Mouse (Mus musculus) embryonic facial prominence, embryonic 15.5 days (tissue): Measurements from ENCODE around the gene Asna1. TPM values are rescaled to one million over a fixed set of nuclear protein-coding genes. Genes with fewer than 3 reads are reported as not detected.
A peak's percentile ranks its signal among the peaks of the same experiment; 100 is the strongest.

ENCODE experiments used
- ATAC-seq: fragments of 200-750 bp; cut with Nextera tagmentation; 2 replicates; pipeline ENCODE4 v1.8.0; 2017; ENCODE audit warnings: low read depth, moderate TSS enrichment; ENCODE audit not compliant: insufficient number of reproducible peaks, low FRiP score, low TSS enrichment
- H3K27ac ChIP-seq: fragments of 300-500 bp; sonication (generic); replicated peaks from 2 replicates; pipeline ENCODE4 v1.5.1; 2015; ENCODE audit warnings: mild to moderate bottlenecking, inconsistent platforms
- H3K27me3 ChIP-seq: fragments of 300-500 bp; sonication (generic); 2 replicates; pipeline ENCODE4 v1.6.1; 2015; ENCODE audit warnings: inconsistent platforms
- H3K36me3 ChIP-seq: fragments of 300-500 bp; sonication (generic); 2 replicates; pipeline ENCODE4 v1.6.1; 2015; ENCODE audit warnings: mild to moderate bottlenecking, inconsistent platforms
- H3K4me1 ChIP-seq: fragments of 300-500 bp; sonication (generic); 2 replicates; pipeline ENCODE4 v1.6.1; 2015; ENCODE audit warnings: inconsistent platforms
- H3K4me2 ChIP-seq: fragments of 300-500 bp; sonication (generic); replicated peaks from 2 replicates; pipeline ENCODE4 v1.6.1; 2015; ENCODE audit warnings: mild to moderate bottlenecking, inconsistent platforms
- H3K4me3 ChIP-seq: fragments of 300-500 bp; sonication (generic); replicated peaks from 2 replicates; pipeline ENCODE4 v1.5.1; 2015; ENCODE audit warnings: mild to moderate bottlenecking, inconsistent platforms
- H3K9ac ChIP-seq: fragments of 300-500 bp; sonication (generic); 2 replicates; pipeline ENCODE4 v1.6.1; 2015; ENCODE audit warnings: inconsistent platforms
- H3K9me3 ChIP-seq: fragments of 300-500 bp; sonication (generic); replicated peaks from 2 replicates; pipeline ENCODE4 v1.6.1; 2016; ENCODE audit warnings: inconsistent platforms
- WGBS: fragments of 180-500 bp; shearing (Covaris S2); methylation state at CpG from one replicate; pipeline ENCODE4 v1.1.7; 2015; 5-methylcytosine and 5-hydroxymethylcytosine counted together
- polyA plus RNA-seq: library from polyadenylated mRNA; unstranded; fragments of >200 nt; fragmentation: Nextera tagmentation; extraction: Ambion mirVana; gene quantifications from 2 replicates; pipeline ENCODE4 v1.2.1, GENCODE M21; 2015

Asna1 gene
- polyA plus RNA-seq, 1 experiment from 2014 or later = 119 TPM

DNA sequence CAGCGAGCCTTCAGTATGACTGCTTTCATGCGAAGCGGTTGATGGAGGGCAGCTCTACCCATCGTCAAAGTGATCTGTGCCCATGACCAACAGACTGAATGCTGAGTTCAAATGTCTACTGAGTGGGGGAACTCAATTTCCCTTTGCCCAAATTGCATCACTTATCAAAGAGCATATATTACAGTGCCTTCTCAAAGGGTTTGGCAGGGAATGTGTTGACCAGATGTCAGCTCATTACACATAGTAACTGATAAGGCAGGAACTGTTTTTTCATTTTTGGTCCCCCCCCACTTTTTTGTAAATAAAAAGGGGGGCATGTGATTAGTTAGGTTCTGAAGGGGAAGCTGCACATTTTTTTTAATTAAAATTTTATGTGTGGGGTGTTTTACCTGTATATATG is 37.5 kb upstream of the Asna1 start:
- ATAC-seq = no peak
- Histone ChIP-seq H3K36me3 (peaks cover 30% of the 10 kb centered on the region; the same call in 1 of the 2 replicates), H3K9ac (no peak overlapping the region), H3K27ac (no peak overlapping the region), H3K4me3 (no peak overlapping the region), H3K27me3 (no peaks in the 10 kb centered on the region), H3K9me3 (no peaks in the 10 kb centered on the region), H3K4me2 (no peak overlapping the region), H3K4me1 (peaks cover 19% of the 10 kb centered on the region)
- 94% methylated on average over 4 of the region's 4 CpGs for WGBS

DNA sequence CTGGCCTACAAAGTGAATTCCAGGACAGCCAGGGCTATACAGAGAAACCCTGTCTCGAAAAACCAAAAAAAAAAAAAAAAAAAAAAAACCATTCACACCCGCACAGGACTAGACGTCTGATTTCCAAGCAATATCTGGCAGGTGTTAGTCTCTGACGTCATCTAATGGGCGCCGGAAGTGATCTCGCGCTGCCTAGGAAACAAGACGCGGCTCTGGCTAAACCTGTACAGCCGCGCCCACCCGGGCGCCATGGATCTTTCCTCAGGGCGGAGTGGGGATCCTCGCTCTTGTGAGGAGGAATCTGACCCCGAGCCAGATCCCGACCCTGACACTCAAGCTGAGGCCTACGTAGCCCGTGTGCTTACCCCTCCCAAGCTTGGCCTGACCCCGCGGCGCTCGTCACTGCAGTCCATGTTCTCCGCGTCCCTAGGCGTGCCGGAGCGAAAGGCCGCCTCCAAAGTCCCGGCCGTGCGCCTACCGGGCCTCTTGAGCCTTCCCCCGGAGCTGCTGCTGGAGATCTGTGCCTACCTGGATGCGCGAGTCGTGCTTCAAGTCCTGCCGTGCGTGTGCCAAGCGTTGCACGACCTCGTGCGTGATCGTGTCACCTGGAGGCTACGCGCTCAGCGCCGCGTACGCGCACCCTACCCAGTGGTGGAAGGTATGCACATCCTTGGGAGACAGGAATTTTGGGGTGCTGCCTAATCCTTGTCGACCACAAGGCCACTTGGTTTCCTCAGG is 35.0 kb upstream of the Asna1 start, which contains the start of gene Fbxw9:
TSS of gene Fbxw9 (plus strand) at position 177 of the 738 bp plus-strand sequence.
- H3K4me2 ChIP-seq = peak within 1 kb of the TSS; percentile 92
- no peaks in the 10 kb centered on the region for H3K27me3 ChIP-seq
- peak within 1 kb of the TSS; percentile 87 for H3K4me3 ChIP-seq
- H3K4me1 ChIP-seq = peaks cover 19% of the 10 kb centered on the region
- H3K9ac ChIP-seq = peak within 1 kb of the TSS; percentile 69
- H3K36me3 ChIP-seq = peaks cover 33% of the 10 kb centered on the region
- peak; percentile 84 for ATAC-seq
- peak within 1 kb of the TSS; percentile 60; the same call in 1 of the 2 replicates for H3K27ac ChIP-seq
- under 1% methylated on average over 53 of the region's 53 CpGs for WGBS
- no peaks in the 10 kb centered on the region for H3K9me3 ChIP-seq

- peaks cover 48% of the 10 kb centered on the region for H3K36me3 ChIP-seq
- H3K27ac ChIP-seq = no peak overlapping the region
- H3K27me3 ChIP-seq = no peaks in the 10 kb centered on the region
- ATAC-seq = no peak
- H3K9me3 ChIP-seq = no peaks in the 10 kb centered on the region
- no peak overlapping the region for H3K4me2 ChIP-seq
- WGBS = 81% methylated on average over 7 of the region's 7 CpGs
- H3K9ac ChIP-seq = no peak overlapping the region
- H3K4me1 ChIP-seq = peaks cover 19% of the 10 kb centered on the region
- no peak overlapping the region for H3K4me3 ChIP-seq
Measured at GRCm38 (mm10) chr8:85057367-85057766, 32.3 kb upstream of the Asna1 start.

DNA sequence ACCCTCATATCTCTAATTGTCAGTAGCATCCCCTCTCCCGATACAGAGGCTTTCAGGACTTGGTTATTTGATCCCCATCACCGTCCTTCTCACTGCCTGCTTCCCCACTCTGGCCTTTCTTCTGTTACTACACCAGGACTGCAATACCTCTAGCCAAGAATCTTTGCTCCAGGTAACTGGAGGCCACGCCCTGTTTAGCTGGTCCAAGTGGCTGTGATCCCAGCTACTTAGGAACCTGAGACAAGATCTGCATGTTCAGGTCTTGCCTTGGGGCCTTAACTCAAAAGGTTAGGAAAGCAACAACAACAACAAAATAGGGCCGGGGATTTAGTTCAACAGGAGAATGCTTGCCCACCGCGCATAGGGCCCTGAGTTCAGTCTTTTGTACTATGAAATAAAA is 18.5 kb upstream of the Asna1 start:
- H3K9ac ChIP-seq = no peak overlapping the region
- ATAC-seq = no peak
- peaks cover 78% of the 10 kb centered on the region for H3K36me3 ChIP-seq
- H3K4me3 ChIP-seq = no peak overlapping the region
- no peaks in the 10 kb centered on the region for H3K9me3 ChIP-seq
- no peak overlapping the region for H3K27ac ChIP-seq
- no peaks in the 10 kb centered on the region for H3K27me3 ChIP-seq
- WGBS = 79% methylated on average over 6 of the region's 6 CpGs
- H3K4me1 ChIP-seq = peaks cover 10% of the 10 kb centered on the region
- H3K4me2 ChIP-seq = no peak overlapping the region

GRCm38 (mm10) chr8:85037681-85038531 is 12.8 kb upstream of the Asna1 start:
- under 1% methylated on average over 57 of the region's 57 CpGs for WGBS
- peaks cover 29% of the 10 kb centered on the region for H3K4me1 ChIP-seq
- H3K4me2 ChIP-seq = peak overlapping the region; percentile 87
- H3K9ac ChIP-seq = peak overlapping the region; percentile 89
- no peak for ATAC-seq
- peak overlapping the region; percentile 82 for H3K4me3 ChIP-seq
- peak overlapping the region; percentile 100 for H3K27ac ChIP-seq
- peaks cover 31% of the 10 kb centered on the region for H3K36me3 ChIP-seq
- no peaks in the 10 kb centered on the region for H3K9me3 ChIP-seq
- H3K27me3 ChIP-seq = no peaks in the 10 kb centered on the region

- Histone ChIP-seq H3K9ac (peak overlapping the region; percentile 89), H3K9me3 (no peaks in the 10 kb centered on the region), H3K27me3 (no peaks in the 10 kb centered on the region), H3K36me3 (peaks cover 35% of the 10 kb centered on the region), H3K4me1 (peaks cover 29% of the 10 kb centered on the region), H3K27ac (peak overlapping the region; percentile 100), H3K4me2 (peak overlapping the region; percentile 87), H3K4me3 (peak overlapping the region; percentile 82)
- ATAC-seq = peak; percentile 68
- WGBS = 1% methylated on average over 14 of the region's 14 CpGs
Measured at GRCm38 (mm10) chr8:85037366-85037680, 12.2 kb upstream of the Asna1 start.

DNA sequence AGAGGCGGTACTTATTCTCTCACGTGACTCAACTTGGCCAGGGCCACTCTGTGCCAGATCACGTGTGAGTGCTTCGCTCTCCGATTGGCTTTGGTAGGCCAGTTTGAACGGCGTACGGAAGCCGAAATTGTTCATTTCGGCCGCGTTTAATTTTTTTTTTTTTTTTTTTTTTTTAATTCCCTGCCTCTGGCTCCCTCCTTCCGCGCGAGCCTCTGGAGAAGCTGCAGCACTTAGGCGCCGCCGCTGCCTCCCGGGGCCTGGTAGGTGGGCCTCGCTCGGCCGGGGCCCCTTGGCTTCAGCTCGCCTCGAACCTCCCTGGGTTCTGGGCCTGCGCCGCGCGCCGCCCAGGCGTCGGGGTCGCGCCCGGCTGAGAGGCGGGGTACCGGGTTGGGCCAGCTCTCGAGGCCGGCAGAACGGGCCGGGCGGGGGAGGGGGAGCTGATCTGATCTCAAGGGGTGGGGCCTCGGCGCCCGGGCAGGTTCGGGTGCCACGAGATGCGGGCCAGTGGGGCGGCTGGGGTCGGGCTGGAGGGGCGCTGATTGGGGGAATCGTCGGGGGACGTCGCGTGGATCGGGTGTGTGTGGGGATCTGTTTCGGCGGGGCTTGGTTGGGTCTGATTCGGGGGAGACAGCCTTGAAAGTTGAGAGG is 11.8 kb upstream of the Asna1 start, which contains the start of gene Tnpo2:
TSS of gene Tnpo2 (plus strand) at position 198 of the 648 bp plus-strand sequence.
- Histone ChIP-seq H3K27me3 (no peaks in the 10 kb centered on the region), H3K4me3 (peak within 1 kb of the TSS; percentile 82), H3K9me3 (no peaks in the 10 kb centered on the region), H3K4me1 (peaks cover 29% of the 10 kb centered on the region), H3K9ac (peak within 1 kb of the TSS; percentile 89), H3K36me3 (peaks cover 37% of the 10 kb centered on the region), H3K4me2 (peak within 1 kb of the TSS; percentile 87), H3K27ac (peak within 1 kb of the TSS; percentile 100)
- ATAC-seq = peak; percentile 92
- under 1% methylated on average over 58 of the region's 59 CpGs for WGBS

GRCm38 (mm10) chr8:85036381-85036717 is 11.3 kb upstream of the Asna1 start:
- H3K4me2 ChIP-seq = peak overlapping the region; percentile 87
- H3K9ac ChIP-seq = peak overlapping the region; percentile 66
- WGBS = under 1% methylated on average over 9 of the region's 9 CpGs
- peak overlapping the region; percentile 82 for H3K4me3 ChIP-seq
- peaks cover 37% of the 10 kb centered on the region for H3K36me3 ChIP-seq
- peak; percentile 9; the same call in 1 of the 2 replicates for ATAC-seq
- no peaks in the 10 kb centered on the region for H3K9me3 ChIP-seq
- peak overlapping the region; percentile 100 for H3K27ac ChIP-seq
- H3K27me3 ChIP-seq = no peaks in the 10 kb centered on the region
- H3K4me1 ChIP-seq = peaks cover 28% of the 10 kb centered on the region

DNA sequence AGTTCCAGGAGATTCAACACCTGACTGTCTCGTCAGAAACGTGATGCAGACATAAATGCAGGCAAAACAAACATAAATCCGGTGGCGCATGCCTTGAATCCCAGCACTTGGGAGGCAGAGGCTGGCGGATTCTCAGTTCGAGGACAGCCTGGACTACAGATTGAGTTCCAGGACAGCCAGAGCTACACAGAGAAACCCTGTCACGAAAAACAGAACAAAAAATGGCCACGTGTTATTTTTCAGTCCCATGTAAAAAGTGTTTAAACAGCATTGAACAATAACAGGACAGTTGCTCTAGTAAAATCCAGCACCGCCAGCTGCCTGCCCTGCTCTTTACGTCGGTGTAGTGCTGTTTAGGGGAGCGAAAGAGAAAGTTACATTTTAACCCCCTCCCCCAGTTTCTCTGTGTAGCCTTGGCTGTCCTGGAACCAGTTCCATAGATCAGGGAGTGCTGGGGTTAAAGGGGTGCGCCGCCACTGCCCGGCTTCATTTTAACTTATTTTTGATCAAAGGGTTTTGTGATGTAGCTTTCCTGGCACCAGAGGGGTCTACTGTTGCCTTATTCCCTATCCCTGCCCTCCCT is 10.7 kb upstream of the Asna1 start:
- Histone ChIP-seq H3K36me3 (peaks cover 36% of the 10 kb centered on the region), H3K4me1 (peaks cover 26% of the 10 kb centered on the region), H3K4me3 (peak overlapping the region; percentile 82), H3K27ac (peak overlapping the region; percentile 100), H3K27me3 (no peaks in the 10 kb centered on the region), H3K9ac (peak overlapping the region; percentile 66), H3K4me2 (peak overlapping the region; percentile 87), H3K9me3 (no peaks in the 10 kb centered on the region)
- 0 out of 2 replicates have a peak, but pooled peaks have one; percentile 2 for ATAC-seq
- under 1% methylated on average over 15 of the region's 15 CpGs for WGBS

GRCm38 (mm10) chr8:85035165-85035727 is 10.2 kb upstream of the Asna1 start:
- H3K4me1 ChIP-seq = peaks cover 26% of the 10 kb centered on the region
- H3K36me3 ChIP-seq = peaks cover 35% of the 10 kb centered on the region
- peak overlapping the region; percentile 100 for H3K27ac ChIP-seq
- H3K9me3 ChIP-seq = no peaks in the 10 kb centered on the region
- no peak for ATAC-seq
- H3K4me3 ChIP-seq = peak overlapping the region; percentile 82
- WGBS = 4% methylated on average over 12 of the region's 12 CpGs
- peak overlapping the region; percentile 66 for H3K9ac ChIP-seq
- peak overlapping the region; percentile 87 for H3K4me2 ChIP-seq
- no peaks in the 10 kb centered on the region for H3K27me3 ChIP-seq
